Mouse (Mus musculus): ENCODE measurements at regions not wholly inside any gene's neighbourhood (a gene's known extent, or its start where the extent isn't known, plus 50 kb on each side); places are given as distances from the start of the nearest gene placed in this dataset.

DNA sequence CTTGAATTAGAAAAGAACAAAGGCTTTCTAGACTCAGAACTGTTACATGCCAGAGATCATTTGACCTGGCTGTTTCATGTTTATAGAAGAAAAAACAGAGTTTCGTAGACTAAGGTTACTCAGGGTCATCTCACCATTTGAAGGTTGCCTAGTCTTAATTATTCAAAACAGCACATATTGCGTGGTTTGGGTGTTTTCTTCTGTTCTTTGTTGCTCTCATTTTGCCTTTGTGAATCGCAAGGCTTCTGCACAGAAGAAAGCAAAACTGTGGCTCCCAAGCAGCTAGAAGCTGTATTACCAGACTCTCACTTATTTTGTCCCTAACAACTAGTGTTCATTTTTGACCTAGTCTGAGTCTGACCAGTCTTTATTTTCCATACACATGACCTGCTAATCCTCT, 83.3 kb downstream of the Fasl start:
- no peak for TF ChIP-seq POLR2A (IDR thresholded peaks at IDR 0.05; ENCODE audit: control insufficient read depth, low read depth, low read length)
- no peak for TF ChIP-seq CTCF (IDR thresholded peaks at IDR 0.05; ENCODE audit: control insufficient read depth, insufficient read depth, insufficient replicate concordance, low read depth, low read length)

Data from testis, adult 2 months (tissue).